Mouse (Mus musculus) kidney, embryonic 16.5 days (tissue): Measurements from ENCODE around the gene Bbx. TPM values are rescaled to one million over a fixed set of nuclear protein-coding genes. Genes with fewer than 3 reads are reported as not detected.

Source experiments
- ATAC-seq: fragments of 200-750 bp; cut with Nextera tagmentation; 2 replicates; pipeline ENCODE4 v1.8.0; 2017; ENCODE audit warnings: moderate TSS enrichment; ENCODE audit not compliant: low FRiP score, low TSS enrichment
- H3K27ac ChIP-seq: fragments of 300-500 bp; sonication (generic); 2 replicates; pipeline ENCODE4 v1.5.1; 2014; ENCODE audit warnings: low read length
- H3K27me3 ChIP-seq: fragments of 300-500 bp; sonication (generic); 2 replicates; pipeline ENCODE4 v1.6.1; 2014; ENCODE audit warnings: low read length, control low read depth, mixed read lengths; ENCODE audit not compliant: insufficient read depth
- H3K36me3 ChIP-seq: fragments of 300-500 bp; sonication (generic); 2 replicates; pipeline ENCODE4 v1.6.1; 2014; ENCODE audit warnings: low read length, control low read depth, mixed read lengths; ENCODE audit not compliant: insufficient read depth
- H3K4me1 ChIP-seq: fragments of 300-500 bp; sonication (generic); 2 replicates; pipeline ENCODE4 v1.6.1; 2014; ENCODE audit warnings: low read length, control low read depth, mixed read lengths; ENCODE audit not compliant: insufficient read depth
- H3K4me2 ChIP-seq: fragments of 300-500 bp; sonication (generic); replicated peaks from 2 replicates; pipeline ENCODE4 v1.6.1; 2014; ENCODE audit warnings: low read depth, low read length
- H3K4me3 ChIP-seq: fragments of 300-500 bp; sonication (generic); 2 replicates; pipeline ENCODE4 v1.5.1; 2014; ENCODE audit warnings: mild to moderate bottlenecking, low read length
- H3K9ac ChIP-seq: fragments of 300-500 bp; sonication (generic); replicated peaks from 2 replicates; pipeline ENCODE4 v1.6.1; 2014; ENCODE audit warnings: low read length
- H3K9me3 ChIP-seq: fragments of 300-500 bp; sonication (generic); 2 replicates; pipeline ENCODE4 v1.6.1; 2016; ENCODE audit warnings: low read length, control low read depth
- WGBS: fragments of 180-500 bp; shearing (Covaris S2); extraction: QIAGEN DNeasy Blood & Tissue Kit; methylation state at CpG from one replicate; pipeline ENCODE4 v1.1.7; 2014; 5-methylcytosine and 5-hydroxymethylcytosine counted together
- polyA plus RNA-seq: library from polyadenylated mRNA; unstranded; fragments of >200 nt; fragmentation: Nextera tagmentation; extraction: Ambion mirVana; gene quantifications from 2 replicates; pipeline ENCODE4 v1.2.1, GENCODE M21; 2015

Bbx gene
- polyA plus RNA-seq, 1 experiment from 2014 or later = 58.6 TPM

- Histone ChIP-seq H3K4me2 (no peak overlapping the region), H3K9me3 (no peaks in the 10 kb centered on the region), H3K27me3 (no peaks in the 10 kb centered on the region), H3K9ac (no peak overlapping the region), H3K4me3 (no peak overlapping the region), H3K27ac (no peak overlapping the region), H3K4me1 (no peaks in the 10 kb centered on the region), H3K36me3 (no peaks in the 10 kb centered on the region)
- 74% methylated on average over 5 of the region's 5 CpGs for WGBS
- ATAC-seq = no peak
These were observed 177.5 kb downstream of the Bbx start for GRCm38 (mm10) chr16:50254522-50255159.

DNA sequence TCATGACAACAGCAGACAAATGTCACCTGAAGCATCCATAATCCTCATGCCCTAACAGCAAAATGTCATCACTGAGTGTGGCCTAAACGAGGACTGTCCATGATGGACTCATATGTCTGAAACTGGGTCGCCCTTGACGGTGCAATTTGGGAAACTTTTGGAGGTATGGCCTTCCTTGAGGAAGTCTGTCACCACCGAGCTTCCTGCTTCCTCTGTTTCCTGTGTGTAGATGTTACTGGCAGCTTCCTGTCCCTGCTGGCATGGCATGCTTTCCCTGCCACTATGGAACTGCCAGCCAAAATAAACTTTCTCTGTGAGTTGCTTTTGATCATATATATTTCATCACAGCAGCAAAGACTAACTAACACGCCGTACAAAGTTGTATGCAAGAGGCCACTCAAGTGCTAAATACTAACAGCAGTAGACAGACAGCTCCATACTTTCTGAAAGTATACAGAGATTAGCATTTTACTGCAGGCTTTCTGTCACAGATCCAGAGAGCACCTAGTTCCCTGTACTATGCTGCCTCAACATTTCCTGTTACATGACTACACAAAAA is 180.7 kb downstream of the Bbx start:
- H3K4me2 ChIP-seq = no peak overlapping the region
- WGBS = 82% methylated on average over 6 of the region's 6 CpGs
- no peak for ATAC-seq
- no peak overlapping the region for H3K9ac ChIP-seq
- no peaks in the 10 kb centered on the region for H3K4me1 ChIP-seq
- no peaks in the 10 kb centered on the region for H3K9me3 ChIP-seq
- H3K4me3 ChIP-seq = no peak overlapping the region
- H3K27ac ChIP-seq = no peak overlapping the region
- no peaks in the 10 kb centered on the region for H3K36me3 ChIP-seq
- no peaks in the 10 kb centered on the region for H3K27me3 ChIP-seq

GRCm38 (mm10) chr16:50250469-50250868 is 181.7 kb downstream of the Bbx start:
- Histone ChIP-seq H3K9ac (no peak overlapping the region), H3K4me1 (no peaks in the 10 kb centered on the region), H3K36me3 (no peaks in the 10 kb centered on the region; the same call in 1 of the 2 replicates), H3K4me3 (no peak overlapping the region), H3K9me3 (no peaks in the 10 kb centered on the region), H3K4me2 (no peak overlapping the region), H3K27ac (no peak overlapping the region), H3K27me3 (no peaks in the 10 kb centered on the region)
- WGBS = 89% methylated on average over 5 of the region's 5 CpGs
- no peak for ATAC-seq

GRCm38 (mm10) chr16:50249036-50249435 is 183.2 kb downstream of the Bbx start:
- Histone ChIP-seq H3K4me3 (no peak overlapping the region), H3K9me3 (no peaks in the 10 kb centered on the region), H3K4me1 (no peaks in the 10 kb centered on the region), H3K9ac (no peak overlapping the region), H3K36me3 (no peaks in the 10 kb centered on the region; the same call in 1 of the 2 replicates), H3K27me3 (no peaks in the 10 kb centered on the region), H3K27ac (no peak overlapping the region), H3K4me2 (no peak overlapping the region)
- ATAC-seq = no peak
- 78% methylated on average over 3 of the region's 3 CpGs for WGBS

DNA sequence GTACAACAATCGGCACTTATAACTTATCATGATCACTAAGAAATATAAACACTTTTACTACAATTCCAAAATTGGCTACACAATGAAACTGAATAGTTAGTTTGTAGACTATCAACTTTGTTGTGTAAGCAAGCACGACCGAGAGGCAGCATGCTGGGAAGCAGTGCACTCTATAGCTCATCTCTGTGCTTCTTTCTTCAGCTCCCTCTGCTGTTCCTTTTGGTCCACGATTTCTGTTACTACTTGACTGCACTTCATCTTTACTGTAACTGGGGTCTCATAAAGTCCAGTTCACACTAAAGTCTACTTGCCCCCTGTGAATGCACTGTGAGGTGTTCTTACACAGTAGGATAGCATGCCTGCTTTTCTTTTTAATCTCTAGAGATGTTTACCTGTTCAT is 189.7 kb downstream of the Bbx start:
- H3K4me3 ChIP-seq = no peak overlapping the region
- peaks cover 4% of the 10 kb centered on the region for H3K4me1 ChIP-seq
- no peak overlapping the region for H3K4me2 ChIP-seq
- no peak for ATAC-seq
- H3K27ac ChIP-seq = 0 out of 2 replicates have a peak overlapping the region, but pooled peaks have one; percentile 43
- H3K9ac ChIP-seq = no peak overlapping the region
- H3K36me3 ChIP-seq = peaks cover 11% of the 10 kb centered on the region
- 56% methylated on average over 4 of the region's 4 CpGs for WGBS
- H3K27me3 ChIP-seq = no peaks in the 10 kb centered on the region
- no peaks in the 10 kb centered on the region for H3K9me3 ChIP-seq

DNA sequence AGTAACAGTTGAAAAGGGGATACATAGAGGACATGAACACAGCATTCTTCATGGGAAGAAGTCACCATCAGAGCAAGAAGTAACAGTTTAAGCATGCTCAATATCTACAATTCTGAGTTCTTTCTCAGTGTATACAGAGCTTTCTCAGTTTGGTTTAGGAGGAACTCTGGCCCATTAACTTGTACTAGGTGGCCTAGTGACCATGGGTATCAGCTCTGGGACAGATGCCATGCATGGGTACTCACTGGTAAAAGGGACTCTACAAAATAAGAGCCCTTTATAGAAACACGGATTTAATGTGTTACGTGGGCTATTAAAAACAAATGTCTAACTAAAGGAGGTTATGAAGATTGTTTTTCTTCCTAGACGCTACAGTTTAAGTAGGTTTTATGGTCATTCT is 190.6 kb downstream of the Bbx start:
- Histone ChIP-seq H3K27me3 (no peaks in the 10 kb centered on the region), H3K36me3 (peaks cover 12% of the 10 kb centered on the region), H3K9ac (no peak overlapping the region), H3K4me3 (no peak overlapping the region), H3K4me2 (no peak overlapping the region), H3K9me3 (no peaks in the 10 kb centered on the region), H3K4me1 (peaks cover 4% of the 10 kb centered on the region), H3K27ac (no peak overlapping the region)
- WGBS = 50% methylated on average over 3 of the region's 3 CpGs
- peak; percentile 78; the same call in 1 of the 2 replicates for ATAC-seq

DNA sequence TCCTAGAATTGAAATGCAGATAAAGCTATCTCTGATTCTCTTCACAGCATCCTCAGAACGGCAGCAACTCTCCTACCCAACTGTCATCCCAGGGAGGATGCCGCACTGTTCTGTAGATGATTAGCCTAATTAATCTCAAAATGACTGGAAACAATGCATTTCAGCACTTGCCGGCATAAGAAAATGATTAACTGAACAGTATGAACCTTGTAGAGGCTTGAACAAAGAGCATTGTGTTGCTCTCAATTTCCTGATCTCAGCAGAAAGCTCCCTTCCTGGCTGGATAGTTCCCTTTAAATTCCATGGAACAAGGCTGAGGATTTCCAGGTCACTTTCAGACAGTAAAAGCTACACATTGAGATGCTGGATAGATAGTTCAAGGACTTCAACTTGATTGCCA is 197.0 kb downstream of the Bbx start:
- Histone ChIP-seq H3K4me1 (0 out of 2 replicates have a peak, but pooled peaks cover 7% of the 10 kb centered on the region), H3K9me3 (no peaks in the 10 kb centered on the region), H3K4me3 (no peak overlapping the region), H3K27ac (0 out of 2 replicates have a peak overlapping the region, but pooled peaks have one; percentile 58), H3K27me3 (no peaks in the 10 kb centered on the region), H3K36me3 (peaks cover 13% of the 10 kb centered on the region), H3K9ac (no peak overlapping the region), H3K4me2 (no peak overlapping the region)
- peak; percentile 85 for ATAC-seq
- WGBS = 50% methylated on average over 3 of the region's 3 CpGs

GRCm38 (mm10) chr16:50230624-50231023 is 201.6 kb downstream of the Bbx start:
- Histone ChIP-seq H3K36me3 (0 out of 2 replicates have a peak, but pooled peaks cover 5% of the 10 kb centered on the region), H3K27me3 (no peaks in the 10 kb centered on the region), H3K4me1 (0 out of 2 replicates have a peak, but pooled peaks cover 6% of the 10 kb centered on the region), H3K27ac (no peak overlapping the region), H3K9me3 (no peaks in the 10 kb centered on the region), H3K9ac (no peak overlapping the region), H3K4me3 (no peak overlapping the region), H3K4me2 (no peak overlapping the region)
- 96% methylated on average over 2 of the region's 2 CpGs for WGBS
- no peak for ATAC-seq

- no peak for ATAC-seq
- H3K4me2 ChIP-seq = no peak overlapping the region
- H3K4me3 ChIP-seq = no peak overlapping the region
- H3K4me1 ChIP-seq = no peaks in the 10 kb centered on the region
- no peak overlapping the region for H3K27ac ChIP-seq
- 93% methylated on average over 1 of the region's 1 CpGs for WGBS
- H3K9ac ChIP-seq = no peak overlapping the region
- H3K27me3 ChIP-seq = no peaks in the 10 kb centered on the region
- H3K9me3 ChIP-seq = no peaks in the 10 kb centered on the region
- peaks cover 9% of the 10 kb centered on the region; the same call in 1 of the 2 replicates for H3K36me3 ChIP-seq
These were observed 203.4 kb downstream of the Bbx start for GRCm38 (mm10) chr16:50228833-50229232.

GRCm38 (mm10) chr16:50226274-50226673 is 205.9 kb downstream of the Bbx start:
- no peak overlapping the region for H3K4me3 ChIP-seq
- no peak for ATAC-seq
- H3K9ac ChIP-seq = no peak overlapping the region
- H3K4me1 ChIP-seq = no peaks in the 10 kb centered on the region
- 53% methylated on average over 1 of the region's 1 CpGs for WGBS
- H3K9me3 ChIP-seq = no peaks in the 10 kb centered on the region
- no peaks in the 10 kb centered on the region for H3K27me3 ChIP-seq
- H3K4me2 ChIP-seq = no peak overlapping the region
- no peak overlapping the region for H3K27ac ChIP-seq
- H3K36me3 ChIP-seq = peaks cover 8% of the 10 kb centered on the region; the same call in 1 of the 2 replicates
